Mouse (Mus musculus) liver, embryonic 14.5 days (tissue): ENCODE results near the gene Gar1. TPM values are rescaled to one million over a fixed set of nuclear protein-coding genes. Genes with fewer than 3 reads are reported as not detected.

Experiments
- ATAC-seq: fragments of 200-750 bp; cut with Nextera tagmentation; 2 replicates; pipeline ENCODE4 v1.8.0; 2017; ENCODE audit warnings: moderate number of reproducible peaks, mild to moderate bottlenecking, moderate library complexity; ENCODE audit not compliant: insufficient read depth
- DNase-seq, 3 experiments: peaks; one replicate each; pipeline ENCODE4 v3.0.0-alpha.2; 2012 to 2013; ENCODE audit warnings: low read depth in 3 of 3, low spot score in 3 of 3
- H3K27ac ChIP-seq: fragments of 300-500 bp; sonication (generic); 2 replicates; pipeline ENCODE4 v1.5.1; 2014; ENCODE audit warnings: moderate library complexity, mild to moderate bottlenecking, control low read depth, inconsistent platforms
- H3K27me3 ChIP-seq: fragments of 300-500 bp; sonication (generic); 2 replicates; pipeline ENCODE4 v1.6.1; 2014; ENCODE audit warnings: mild to moderate bottlenecking, low read length, moderate library complexity; ENCODE audit not compliant: control insufficient read depth, insufficient read depth
- H3K36me3 ChIP-seq: fragments of 300-500 bp; sonication (generic); replicated peaks from 2 replicates; pipeline ENCODE4 v1.6.1; 2014; ENCODE audit warnings: low read depth; ENCODE audit not compliant: control insufficient read depth, insufficient read depth
- H3K4me1 ChIP-seq, 2 experiments: fragments of 200-500 bp in 1 of 2; fragments of 300-500 bp in 1 of 2; sonication (generic) in 1 of 2; replicated peaks; 2 replicates each; pipeline ENCODE4 v1.6.1; 2012 to 2014; ENCODE audit warnings: antibody characterized with exemption in 1 of 2, inconsistent platforms in 1 of 2, low read length in 1 of 2; ENCODE audit not compliant: control insufficient read depth in 2 of 2, insufficient read depth in 2 of 2
- H3K4me2 ChIP-seq: fragments of 300-500 bp; sonication (generic); 2 replicates; pipeline ENCODE4 v1.6.1; 2014; ENCODE audit warnings: low read depth, mild to moderate bottlenecking, control low read depth, moderate library complexity
- H3K4me3 ChIP-seq, 2 experiments: fragments of 200-500 bp in 1 of 2; fragments of 300-500 bp in 1 of 2; sonication (generic) in 1 of 2; 2 replicates each; pipeline ENCODE4 v1.5.1; 2012 to 2014; ENCODE audit warnings: low read depth in 2 of 2, low read length in 2 of 2, mild to moderate bottlenecking in 2 of 2, control low read depth in 1 of 2, inconsistent platforms in 1 of 2, moderate library complexity in 1 of 2; ENCODE audit not compliant: insufficient read depth in 1 of 2
- H3K9ac ChIP-seq: fragments of 300-500 bp; sonication (generic); replicated peaks from 2 replicates; pipeline ENCODE4 v1.6.1; 2014; ENCODE audit warnings: mild to moderate bottlenecking, control low read depth, moderate library complexity
- H3K9me3 ChIP-seq: fragments of 300-500 bp; sonication (generic); 2 replicates; pipeline ENCODE4 v1.6.1; 2016; ENCODE audit warnings: low read length, mixed read lengths; ENCODE audit not compliant: control insufficient read depth
- CTCF ChIP-seq: IDR thresholded peaks from 2 replicates; pipeline ENCODE4 v1.5.1; 2016; ENCODE audit warnings: antibody characterized with exemption, low read depth, control low read depth
- EP300 ChIP-seq: IDR thresholded peaks from 2 replicates; pipeline ENCODE4 v1.6.1; 2016; ENCODE audit warnings: antibody characterized with exemption, low read depth
- WGBS: fragments of 180-500 bp; shearing (Covaris S2); extraction: QIAGEN DNeasy Blood & Tissue Kit; methylation state at CpG from one replicate; pipeline ENCODE4 v1.1.7; 2014; ENCODE audit not compliant: insufficient replicate concordance; 5-methylcytosine and 5-hydroxymethylcytosine counted together
- polyA plus RNA-seq, 2 experiments: library from polyadenylated mRNA; depleted of rRNA in 1 of 2; stranded (reverse) in 1 of 2; unstranded in 1 of 2; fragments of >200 nt; fragmentation: Nextera tagmentation in 1 of 2; extraction: Ambion mirVana in 1 of 2; gene quantifications; 2 replicates each; pipeline versions ENCODE4 v1.2.1 to v1.2.3; 2012 to 2014

Gene Gar1
- polyA plus RNA-seq, 2 experiments = 22.6 to 90.6 TPM

DNA sequence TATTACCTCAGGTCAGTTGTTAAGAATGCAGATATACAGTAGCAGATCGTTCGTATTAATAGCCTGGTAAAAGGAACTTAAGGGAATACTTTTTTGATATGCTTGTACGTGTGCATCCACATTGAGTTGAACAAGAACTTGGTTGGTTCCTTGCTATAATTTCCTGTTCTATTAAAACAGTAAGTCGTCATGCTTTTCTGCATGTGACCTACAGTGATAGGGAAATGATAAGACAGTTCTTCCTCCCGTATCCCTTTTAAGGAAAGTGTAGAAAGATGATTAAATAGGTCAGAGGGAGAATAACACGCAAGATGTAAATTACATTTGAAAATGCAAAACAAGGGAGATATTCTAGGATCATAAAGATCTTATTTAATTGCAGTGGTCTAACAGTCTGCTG is 5.8 kb upstream of the Gar1 start:
- ATAC-seq (no peak), DNase-seq (no peak)
- 54% methylated on average over 6 of the region's 6 CpGs for WGBS
- Histone ChIP-seq H3K27me3 (no peaks in the 10 kb centered on the region), H3K4me1 (peaks cover 0 to 7% of the 10 kb centered on the region in 2 experiments; a peak in 2 of 4 replicates), H3K9me3 (no peaks in the 10 kb centered on the region), H3K4me3 (peak overlapping the region; percentile 21 to 27; a peak in 3 of 4 replicates), H3K9ac (no peak overlapping the region), H3K4me2 (no peak overlapping the region), H3K36me3 (no peaks in the 10 kb centered on the region), H3K27ac (no peak overlapping the region)
- no peak for TF ChIP-seq CTCF
- TF ChIP-seq EP300 = no peak

DNA sequence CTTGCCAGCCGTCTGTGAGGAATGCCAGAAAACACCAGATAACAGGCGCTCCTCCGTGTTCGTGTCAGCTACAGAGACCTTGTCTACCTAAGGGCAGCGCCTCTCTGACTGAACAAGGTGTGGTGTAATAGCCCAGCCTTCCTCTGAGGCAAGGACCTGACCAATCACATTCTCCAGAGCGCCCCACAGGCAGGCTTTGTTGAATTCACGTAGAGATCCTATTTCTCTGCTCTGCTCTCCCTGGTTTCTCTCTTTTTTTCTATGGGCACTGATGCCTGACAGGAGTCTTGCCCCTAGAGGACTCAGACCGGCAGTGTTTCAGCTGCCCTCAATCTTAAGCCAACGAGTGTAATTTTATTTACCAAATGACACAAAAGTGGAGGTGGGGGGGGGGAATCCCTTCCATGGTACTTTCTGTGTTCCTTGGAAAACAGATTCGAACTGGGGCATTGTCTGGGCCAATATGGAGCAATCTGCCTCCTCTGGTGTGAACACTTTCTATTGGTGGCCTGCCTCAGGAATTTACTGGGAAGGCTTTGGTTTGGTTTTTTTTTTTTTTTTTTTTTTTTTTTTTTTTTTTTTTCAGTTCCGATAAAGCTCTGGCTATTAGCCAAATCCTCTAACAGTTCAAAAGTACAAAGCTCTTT is 5.0 kb upstream of the Gar1 start:
- 22% methylated on average over 11 of the region's 11 CpGs for WGBS
- peak in 1 of 3 experiments; percentile 5 for DNase-seq
- TF ChIP-seq EP300 (no peak), CTCF (no peak)
- Histone ChIP-seq H3K4me2 (peak overlapping the region; percentile 46), H3K4me1 (peaks cover 0 to 7% of the 10 kb centered on the region in 2 experiments; a peak in 2 of 4 replicates), H3K27ac (no peak overlapping the region), H3K36me3 (no peaks in the 10 kb centered on the region), H3K4me3 (no peak overlapping the region; a peak in 1 of 4 replicates), H3K9ac (no peak overlapping the region), H3K27me3 (no peaks in the 10 kb centered on the region), H3K9me3 (no peaks in the 10 kb centered on the region)
- peak; percentile 25; the same call in 1 of the 2 replicates for ATAC-seq

DNA sequence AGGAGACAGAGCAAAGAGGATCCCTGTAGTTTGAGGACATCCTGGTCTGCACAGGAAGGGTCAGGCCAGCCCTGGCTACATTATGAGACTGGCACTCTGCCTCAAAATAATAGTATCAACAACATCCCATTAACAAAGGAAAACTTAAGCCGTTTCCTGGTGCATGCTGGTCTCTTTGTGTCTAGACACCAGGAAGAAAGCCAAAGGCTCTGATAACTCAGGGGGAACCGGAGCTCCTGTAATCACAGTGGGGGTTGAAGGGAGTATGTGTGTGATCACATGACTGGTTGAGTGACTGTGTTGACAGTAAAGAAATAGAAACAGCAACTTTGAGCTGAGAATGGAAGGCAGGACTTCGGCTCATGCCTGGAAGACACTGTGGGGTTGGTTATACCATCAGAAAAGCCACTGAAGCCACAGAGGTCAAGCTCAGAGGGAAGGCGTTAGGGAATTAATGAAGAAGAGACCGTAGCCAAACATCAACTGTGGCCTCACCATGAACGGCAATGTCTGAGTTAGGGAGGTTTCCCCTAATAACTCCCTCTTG is 4.3 kb upstream of the Gar1 start, which contains the start of gene Cfi:
Gene Cfi (plus strand): TSS at position 497 of the 547 bp plus-strand sequence.
- H3K4me1 ChIP-seq = peaks cover 0 to 7% of the 10 kb centered on the region in 2 experiments; a peak in 2 of 4 replicates
- TF ChIP-seq EP300 (no peak), CTCF (no peak)
- ATAC-seq = no peak
- H3K9me3 ChIP-seq = no peaks in the 10 kb centered on the region
- H3K27me3 ChIP-seq = no peaks in the 10 kb centered on the region
- no peak within 1 kb of the TSS for H3K9ac ChIP-seq
- DNase-seq = no peak
- H3K36me3 ChIP-seq = no peaks in the 10 kb centered on the region
- H3K27ac ChIP-seq = no peak within 1 kb of the TSS
- H3K4me3 ChIP-seq = peak within 1 kb of the TSS in 1 of 2 experiments; percentile 27; a peak in 2 of 4 replicates
- H3K4me2 ChIP-seq = peak within 1 kb of the TSS; percentile 46
- WGBS = 44% methylated on average over 6 of the region's 6 CpGs

DNA sequence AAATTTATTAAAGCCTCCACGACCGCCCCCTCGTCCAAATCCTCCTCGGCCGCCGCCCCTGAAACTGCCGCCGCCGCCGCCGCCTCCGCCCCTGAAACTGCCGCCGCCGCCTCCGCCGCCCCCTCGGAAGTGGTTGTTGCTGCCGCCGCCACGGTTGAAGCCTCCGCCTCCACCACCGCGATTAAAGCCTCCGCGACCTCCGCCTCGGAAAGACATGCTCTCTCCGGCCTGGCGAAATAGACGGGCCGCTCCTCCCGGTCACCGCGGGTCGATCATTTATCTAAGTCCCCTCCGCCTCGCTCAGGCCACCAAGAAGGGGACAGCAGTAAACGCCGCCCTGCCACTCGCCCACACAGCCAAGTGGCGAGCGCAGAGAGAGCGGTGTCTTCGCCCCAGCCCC is 570 bp downstream of the Gar1 start:
- Histone ChIP-seq H3K27ac (peak overlapping the region; percentile 63), H3K4me1 (peaks cover 8 to 15% of the 10 kb centered on the region in 2 experiments), H3K9me3 (no peaks in the 10 kb centered on the region), H3K9ac (peak overlapping the region; percentile 62), H3K4me2 (peak overlapping the region; percentile 83), H3K36me3 (peaks cover 10% of the 10 kb centered on the region), H3K27me3 (no peaks in the 10 kb centered on the region), H3K4me3 (peak overlapping the region; percentile 78 to 86)
- DNase-seq = peak in 1 of 3 experiments; percentile 4
- peak; percentile 16; the same call in 1 of the 2 replicates for ATAC-seq
- no peak for TF ChIP-seq EP300
- no peak for TF ChIP-seq CTCF
- under 1% methylated on average over 45 of the region's 45 CpGs for WGBS

DNA sequence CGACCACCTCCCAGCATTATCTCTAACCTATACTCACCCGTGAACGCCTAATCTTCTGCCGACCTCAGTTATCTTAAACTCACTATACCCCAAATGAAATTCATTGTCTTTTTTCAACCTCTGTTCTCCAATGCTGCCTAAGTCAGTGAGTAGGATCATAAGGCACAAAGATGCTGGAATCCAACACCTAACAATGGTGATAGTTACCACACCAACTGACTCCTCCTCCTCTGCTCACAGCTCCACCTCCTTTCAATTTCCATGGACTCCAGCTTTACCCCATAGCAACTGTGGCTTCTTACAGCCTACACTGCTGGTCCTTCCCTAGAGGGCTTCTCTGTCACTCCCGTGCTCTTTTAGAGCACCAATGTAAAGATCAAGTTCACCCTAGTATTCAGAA is 3.5 kb downstream of the Gar1 start:
- DNase-seq (no peak), ATAC-seq (no peak)
- no peaks in the 10 kb centered on the region for H3K27me3 ChIP-seq
- no peak overlapping the region for H3K4me2 ChIP-seq
- 54% methylated on average over 5 of the region's 5 CpGs for WGBS
- H3K4me3 ChIP-seq = no peak overlapping the region
- H3K9ac ChIP-seq = no peak overlapping the region
- no peaks in the 10 kb centered on the region for H3K9me3 ChIP-seq
- no peak overlapping the region for H3K27ac ChIP-seq
- H3K36me3 ChIP-seq = peaks cover 26% of the 10 kb centered on the region
- TF ChIP-seq CTCF (no peak), EP300 (no peak)
- H3K4me1 ChIP-seq = peaks cover 8% of the 10 kb centered on the region in 2 experiments
